Mouse (Mus musculus) subcutaneous adipose tissue, adult 2 months (tissue): ENCODE measurements around the gene Pafah1b2. TPM values are rescaled to one million over a fixed set of nuclear protein-coding genes. Genes with fewer than 3 reads are reported as not detected.

Source experiments
- polyA plus RNA-seq: library from polyadenylated mRNA; depleted of rRNA; stranded (reverse); fragments of >200 nt; gene quantifications from 2 replicates; pipeline ENCODE4 v1.2.3, GENCODE M21; 2012; ENCODE audit warnings: low replicate concordance; rRNA removed

The Pafah1b2 gene
- 25.0 and 28.5 TPM in 2 replicates for polyA plus RNA-seq

GRCm38 (mm10) chr9:46012091-46013008 is at the start of gene Pafah1b2, which contains the start of gene Sik3:
Gene Pafah1b2 (minus strand): TSS chr9:46012690.
Gene Sik3 (plus strand): TSS chr9:46012820.

GRCm38 (mm10) chr9:45955107-45955963 is 57.2 kb downstream of the Pafah1b2 start, which contains the start of gene Sidt2:
Gene Sidt2 (minus strand): TSS chr9:45955258.

GRCm38 (mm10) chr9:45935628-45936210 is 76.8 kb downstream of the Pafah1b2 start, which contains the start of gene Tagln:
Gene Tagln (minus strand): TSS chr9:45936058.

Other genes with a start within 250 kb of the Pafah1b2 start
- gene Cep164, start 184.0 kb downstream of the Pafah1b2 start, polyA plus RNA-seq = 14.6 and 21.1 TPM in 2 replicates
- 30.5 and 56.5 TPM in 2 replicates for gene Bace1, start 174.1 kb downstream of the Pafah1b2 start, polyA plus RNA-seq
- gene Pcsk7, start 106.2 kb downstream of the Pafah1b2 start, polyA plus RNA-seq = 32.5 and 46.6 TPM in 2 replicates
- gene Rnf214, start 105.8 kb downstream of the Pafah1b2 start, polyA plus RNA-seq = 16.6 and 21.5 TPM in 2 replicates
- gene Tagln, start 76.6 kb downstream of the Pafah1b2 start, polyA plus RNA-seq = 196 and 1,166 TPM in 2 replicates
- gene Sidt2, start 57.4 kb downstream of the Pafah1b2 start, polyA plus RNA-seq = 496 and 1,099 TPM in 2 replicates
- 17.9 and 25.2 TPM in 2 replicates for gene Sik3, start 130 bp upstream of the Pafah1b2 start, polyA plus RNA-seq
- gene Apoa1, start 215.9 kb upstream of the Pafah1b2 start, polyA plus RNA-seq = 0.42 and 2.2 TPM in 2 replicates
- 3.4 and 11.2 TPM in 2 replicates for gene Apoc3, start 222.9 kb upstream of the Pafah1b2 start, polyA plus RNA-seq
- 0.06 TPM in 1 of 2 replicates, not detected in the other for gene Apoa4, start 228.0 kb upstream of the Pafah1b2 start, polyA plus RNA-seq